Mouse (Mus musculus): ENCODE data around the gene Ythdf1. TPM values are rescaled to one million over a fixed set of nuclear protein-coding genes. Genes with fewer than 3 reads are reported as not detected.

Ythdf1 gene
- polyA plus RNA-seq, 1 experiment from 2014 or later = 72.3 TPM

GRCm38 (mm10) chr2:180897857-180898256, 22.9 kb downstream of the Ythdf1 start:
- WGBS = 84% methylated on average over 6 of the region's 6 CpGs
- Histone ChIP-seq H3K27ac (replicated peaks) (no peak overlapping the region), H3K4me3 (no peak overlapping the region), H3K4me1 (peaks cover 25% of the 10 kb centered on the region), H3K27me3 (replicated peaks; ENCODE audit: low read depth, poor library complexity, severe bottlenecking) (peaks cover 46% of the 10 kb centered on the region), H3K36me3 (replicated peaks) (0 out of 2 replicates have a peak, but pooled peaks cover 6% of the 10 kb centered on the region), H3K9me3 (no peaks in the 10 kb centered on the region)
- no peak for DNase-seq (ENCODE audit: low spot score)

- Histone ChIP-seq H3K36me3 (replicated peaks) (0 out of 2 replicates have a peak, but pooled peaks cover 6% of the 10 kb centered on the region), H3K27ac (replicated peaks) (no peak overlapping the region), H3K4me3 (no peak overlapping the region), H3K4me1 (peaks cover 30% of the 10 kb centered on the region), H3K27me3 (replicated peaks; ENCODE audit: low read depth, poor library complexity, severe bottlenecking) (peaks cover 55% of the 10 kb centered on the region), H3K9me3 (no peaks in the 10 kb centered on the region)
- 75% methylated on average over 15 of the region's 15 CpGs for WGBS
- DNase-seq (ENCODE audit: low spot score) = no peak
Measured at GRCm38 (mm10) chr2:180896819-180897625, 23.7 kb downstream of the Ythdf1 start.

- DNase-seq (ENCODE audit: low spot score) = no peak
- H3K27me3 ChIP-seq (replicated peaks; ENCODE audit: low read depth, poor library complexity, severe bottlenecking) = peaks cover 65% of the 10 kb centered on the region
- peaks cover 39% of the 10 kb centered on the region for H3K4me1 ChIP-seq
- 0 out of 2 replicates have a peak, but pooled peaks cover 6% of the 10 kb centered on the region for H3K36me3 ChIP-seq (replicated peaks)
- no peak overlapping the region; the same call in 1 of the 2 replicates for H3K4me3 ChIP-seq
- WGBS = 81% methylated on average over 11 of the region's 11 CpGs
- H3K9me3 ChIP-seq = no peaks in the 10 kb centered on the region
- no peak overlapping the region for H3K27ac ChIP-seq (replicated peaks)
Measured at GRCm38 (mm10) chr2:180895837-180896525, 24.8 kb downstream of the Ythdf1 start.

GRCm38 (mm10) chr2:180895321-180895720, 25.4 kb downstream of the Ythdf1 start:
- H3K27me3 ChIP-seq (replicated peaks; ENCODE audit: low read depth, poor library complexity, severe bottlenecking) = peaks cover 72% of the 10 kb centered on the region
- H3K27ac ChIP-seq (replicated peaks) = no peak overlapping the region
- peak overlapping the region; percentile 69; the same call in 1 of the 2 replicates for H3K4me3 ChIP-seq
- H3K36me3 ChIP-seq (replicated peaks) = 0 out of 2 replicates have a peak, but pooled peaks cover 6% of the 10 kb centered on the region
- H3K4me1 ChIP-seq = peaks cover 45% of the 10 kb centered on the region
- no peaks in the 10 kb centered on the region for H3K9me3 ChIP-seq
- 68% methylated on average over 3 of the region's 3 CpGs for WGBS
- DNase-seq (ENCODE audit: low spot score) = no peak

GRCm38 (mm10) chr2:180894734-180895133, 26.0 kb downstream of the Ythdf1 start:
- peak overlapping the region; percentile 89 for H3K27ac ChIP-seq (replicated peaks)
- DNase-seq (ENCODE audit: low spot score) = peak; percentile 88
- H3K9me3 ChIP-seq = no peaks in the 10 kb centered on the region
- 2% methylated on average over 13 of the region's 13 CpGs for WGBS
- 0 out of 2 replicates have a peak, but pooled peaks cover 6% of the 10 kb centered on the region for H3K36me3 ChIP-seq (replicated peaks)
- H3K27me3 ChIP-seq (replicated peaks; ENCODE audit: low read depth, poor library complexity, severe bottlenecking) = peaks cover 78% of the 10 kb centered on the region
- H3K4me3 ChIP-seq = peak overlapping the region; percentile 69
- peaks cover 51% of the 10 kb centered on the region for H3K4me1 ChIP-seq

- peaks cover 57% of the 10 kb centered on the region for H3K4me1 ChIP-seq
- no peaks in the 10 kb centered on the region for H3K9me3 ChIP-seq
- peaks cover 84% of the 10 kb centered on the region for H3K27me3 ChIP-seq (replicated peaks; ENCODE audit: low read depth, poor library complexity, severe bottlenecking)
- peak; percentile 76 for DNase-seq (ENCODE audit: low spot score)
- 0 out of 2 replicates have a peak, but pooled peaks cover 6% of the 10 kb centered on the region for H3K36me3 ChIP-seq (replicated peaks)
- H3K27ac ChIP-seq (replicated peaks) = peak overlapping the region; percentile 89
- peak overlapping the region; percentile 69 for H3K4me3 ChIP-seq
- under 1% methylated on average over 57 of the region's 57 CpGs for WGBS
Measured at GRCm38 (mm10) chr2:180894029-180894623, 26.6 kb downstream of the Ythdf1 start.

GRCm38 (mm10) chr2:180893537-180894028, 27.2 kb downstream of the Ythdf1 start:
- Histone ChIP-seq H3K4me1 (peaks cover 58% of the 10 kb centered on the region), H3K36me3 (replicated peaks) (0 out of 2 replicates have a peak, but pooled peaks cover 6% of the 10 kb centered on the region), H3K4me3 (peak overlapping the region; percentile 69), H3K9me3 (no peaks in the 10 kb centered on the region), H3K27ac (replicated peaks) (peak overlapping the region; percentile 89), H3K27me3 (replicated peaks; ENCODE audit: low read depth, poor library complexity, severe bottlenecking) (peaks cover 89% of the 10 kb centered on the region)
- WGBS = under 1% methylated on average over 50 of the region's 50 CpGs
- peak; percentile 57 for DNase-seq (ENCODE audit: low spot score)

- peak overlapping the region; percentile 89 for H3K27ac ChIP-seq (replicated peaks)
Measured at GRCm38 (mm10) chr2:180892841-180893521, 27.8 kb downstream of the Ythdf1 start.

GRCm38 (mm10) chr2:180891835-180892323, 28.9 kb downstream of the Ythdf1 start:
- 5% methylated on average over 9 of the region's 9 CpGs for WGBS
- Histone ChIP-seq H3K9me3 (no peaks in the 10 kb centered on the region), H3K4me3 (peak overlapping the region; percentile 69), H3K27me3 (replicated peaks; ENCODE audit: low read depth, poor library complexity, severe bottlenecking) (peaks cover 97% of the 10 kb centered on the region), H3K36me3 (replicated peaks) (0 out of 2 replicates have a peak, but pooled peaks cover 6% of the 10 kb centered on the region), H3K27ac (replicated peaks) (peak overlapping the region; percentile 89), H3K4me1 (peaks cover 62% of the 10 kb centered on the region)
- peak; percentile 32 for DNase-seq (ENCODE audit: low spot score)

More at GRCm38 (mm10) chr2:180892841-180893521, 27.8 kb downstream of the Ythdf1 start:
- Histone ChIP-seq H3K27me3 (replicated peaks; ENCODE audit: low read depth, poor library complexity, severe bottlenecking) (peaks cover 95% of the 10 kb centered on the region), H3K9me3 (no peaks in the 10 kb centered on the region), H3K36me3 (replicated peaks) (0 out of 2 replicates have a peak, but pooled peaks cover 6% of the 10 kb centered on the region), H3K4me1 (peaks cover 61% of the 10 kb centered on the region), H3K4me3 (peak overlapping the region; percentile 69)
- peak; percentile 61 for DNase-seq (ENCODE audit: low spot score)
- WGBS = under 1% methylated on average over 97 of the region's 97 CpGs

GRCm38 (mm10) chr2:180891075-180891834, 29.5 kb downstream of the Ythdf1 start:
- H3K27me3 ChIP-seq (replicated peaks; ENCODE audit: low read depth, poor library complexity, severe bottlenecking) = peaks cover 94% of the 10 kb centered on the region
- WGBS = under 1% methylated on average over 37 of the region's 37 CpGs
- DNase-seq (ENCODE audit: low spot score) = peak; percentile 55

More at GRCm38 (mm10) chr2:180891075-180891834, 29.5 kb downstream of the Ythdf1 start:
- Histone ChIP-seq H3K4me1 (peaks cover 62% of the 10 kb centered on the region), H3K36me3 (replicated peaks) (0 out of 2 replicates have a peak, but pooled peaks cover 6% of the 10 kb centered on the region), H3K27ac (replicated peaks) (peak overlapping the region; percentile 89), H3K9me3 (no peaks in the 10 kb centered on the region), H3K4me3 (peak overlapping the region; percentile 69)

Data from embryonic facial prominence, embryonic 10.5 days (tissue).